Mouse (Mus musculus): ENCODE results near the gene Traf7. TPM values are rescaled to one million over a fixed set of nuclear protein-coding genes. Genes with fewer than 3 reads are reported as not detected.
A peak's percentile ranks its signal among the peaks of the same experiment; 100 is the strongest.

The Traf7 gene
- polyA plus RNA-seq, 1 experiment from 2014 or later, result 94.9 TPM

- Histone ChIP-seq H3K4me1 (peaks cover 62% of the 10 kb centered on the region), H3K9ac (replicated peaks) (peak overlapping the region; percentile 73), H3K4me2 (replicated peaks) (peak overlapping the region; percentile 80), H3K36me3 (peaks cover 11% of the 10 kb centered on the region), H3K9me3 (no peaks in the 10 kb centered on the region), H3K27me3 (no peaks in the 10 kb centered on the region), H3K4me3 (peak overlapping the region; percentile 88), H3K27ac (replicated peaks) (peak overlapping the region; percentile 83)
- WGBS, result 1% methylated on average over 8 of the region's 8 CpGs
- no peak for ATAC-seq (ENCODE audit: low FRiP score, low read depth)
Measured at GRCm38 (mm10) chr17:24528560-24528918, 801 bp upstream of the Traf7 start.

- Histone ChIP-seq H3K27ac (replicated peaks) (peak overlapping the region; percentile 74), H3K4me1 (peaks cover 51% of the 10 kb centered on the region), H3K36me3 (peaks cover 11% of the 10 kb centered on the region), H3K27me3 (no peaks in the 10 kb centered on the region), H3K9ac (replicated peaks) (peak overlapping the region; percentile 88), H3K4me2 (replicated peaks) (peak overlapping the region; percentile 72), H3K4me3 (peak overlapping the region; percentile 88), H3K9me3 (no peaks in the 10 kb centered on the region)
- WGBS, result under 1% methylated on average over 19 of the region's 19 CpGs
- ATAC-seq (ENCODE audit: low FRiP score, low read depth), result no peak
Measured at GRCm38 (mm10) chr17:24527315-24527714, 423 bp downstream of the Traf7 start.

GRCm38 (mm10) chr17:24524734-24525133, 3.0 kb downstream of the Traf7 start:
- Histone ChIP-seq H3K9ac (replicated peaks) (no peak overlapping the region; the same call in 1 of the 2 replicates), H3K27ac (replicated peaks) (no peak overlapping the region), H3K4me1 (peaks cover 29% of the 10 kb centered on the region), H3K9me3 (no peaks in the 10 kb centered on the region), H3K27me3 (no peaks in the 10 kb centered on the region), H3K4me3 (no peak overlapping the region), H3K4me2 (replicated peaks) (no peak overlapping the region), H3K36me3 (peaks cover 14% of the 10 kb centered on the region; the same call in 1 of the 2 replicates)
- 92% methylated on average over 2 of the region's 2 CpGs for WGBS
- ATAC-seq (ENCODE audit: low FRiP score, low read depth), result no peak

GRCm38 (mm10) chr17:24520450-24520849, 7.3 kb downstream of the Traf7 start:
- no peak overlapping the region for H3K27ac ChIP-seq (replicated peaks)
- WGBS, result 89% methylated on average over 4 of the region's 4 CpGs
- H3K9ac ChIP-seq (replicated peaks), result no peak overlapping the region
- H3K36me3 ChIP-seq, result peaks cover 47% of the 10 kb centered on the region
- no peak overlapping the region for H3K4me3 ChIP-seq
- 0 out of 2 replicates have a peak, but pooled peaks cover 3% of the 10 kb centered on the region for H3K4me1 ChIP-seq
- no peak overlapping the region for H3K4me2 ChIP-seq (replicated peaks)
- H3K9me3 ChIP-seq, result no peaks in the 10 kb centered on the region
- no peak for ATAC-seq (ENCODE audit: low FRiP score, low read depth)
- no peaks in the 10 kb centered on the region for H3K27me3 ChIP-seq

GRCm38 (mm10) chr17:24514270-24515257, 13.2 kb downstream of the Traf7 start:
- H3K27me3 ChIP-seq, result no peaks in the 10 kb centered on the region
- H3K27ac ChIP-seq (replicated peaks), result no peak overlapping the region
- H3K4me3 ChIP-seq, result no peak overlapping the region
- peaks cover 90% of the 10 kb centered on the region for H3K36me3 ChIP-seq
- 89% methylated on average over 24 of the region's 24 CpGs for WGBS
- H3K9me3 ChIP-seq, result no peaks in the 10 kb centered on the region
- no peak for ATAC-seq (ENCODE audit: low FRiP score, low read depth)
- H3K9ac ChIP-seq (replicated peaks), result no peak overlapping the region
- H3K4me1 ChIP-seq, result no peaks in the 10 kb centered on the region
- H3K4me2 ChIP-seq (replicated peaks), result no peak overlapping the region

- Histone ChIP-seq H3K4me3 (no peak overlapping the region), H3K4me1 (no peaks in the 10 kb centered on the region), H3K27ac (replicated peaks) (no peak overlapping the region), H3K27me3 (no peaks in the 10 kb centered on the region), H3K9ac (replicated peaks) (no peak overlapping the region), H3K4me2 (replicated peaks) (no peak overlapping the region), H3K36me3 (peaks cover 95% of the 10 kb centered on the region), H3K9me3 (no peaks in the 10 kb centered on the region)
- 0 out of 2 replicates have a peak, but pooled peaks have one; percentile 47 for ATAC-seq (ENCODE audit: low FRiP score, low read depth)
- WGBS, result 57% methylated on average over 5 of the region's 5 CpGs
Measured at GRCm38 (mm10) chr17:24513609-24514008, 14.1 kb downstream of the Traf7 start.

GRCm38 (mm10) chr17:24507806-24508460, 19.8 kb downstream of the Traf7 start:
- ATAC-seq (ENCODE audit: low FRiP score, low read depth), result no peak
- Histone ChIP-seq H3K4me3 (no peak overlapping the region), H3K27ac (replicated peaks) (no peak overlapping the region), H3K36me3 (peaks cover 95% of the 10 kb centered on the region), H3K27me3 (peaks cover 5% of the 10 kb centered on the region; the same call in 1 of the 2 replicates), H3K9me3 (no peaks in the 10 kb centered on the region), H3K4me1 (peaks cover 8% of the 10 kb centered on the region), H3K9ac (replicated peaks) (0 out of 2 replicates have a peak overlapping the region, but pooled peaks have one; percentile 15), H3K4me2 (replicated peaks) (no peak overlapping the region)
- 81% methylated on average over 12 of the region's 12 CpGs for WGBS

- H3K27ac ChIP-seq (replicated peaks), result no peak overlapping the region
- H3K9ac ChIP-seq (replicated peaks), result no peak overlapping the region
- H3K4me1 ChIP-seq, result peaks cover 8% of the 10 kb centered on the region
- peaks cover 96% of the 10 kb centered on the region for H3K36me3 ChIP-seq
- 52% methylated on average over 19 of the region's 19 CpGs for WGBS
- no peak overlapping the region for H3K4me2 ChIP-seq (replicated peaks)
- no peaks in the 10 kb centered on the region for H3K9me3 ChIP-seq
- 0 out of 2 replicates have a peak, but pooled peaks have one; percentile 61 for ATAC-seq (ENCODE audit: low FRiP score, low read depth)
- H3K4me3 ChIP-seq, result no peak overlapping the region
- peaks cover 5% of the 10 kb centered on the region; the same call in 1 of the 2 replicates for H3K27me3 ChIP-seq
Measured at GRCm38 (mm10) chr17:24507129-24507664, 20.5 kb downstream of the Traf7 start.

- H3K27me3 ChIP-seq, result peaks cover 5% of the 10 kb centered on the region; the same call in 1 of the 2 replicates
- H3K4me3 ChIP-seq, result no peak overlapping the region
- no peak overlapping the region; the same call in 1 of the 2 replicates for H3K9ac ChIP-seq (replicated peaks)
- peak overlapping the region; percentile 23; the same call in 1 of the 2 replicates for H3K4me2 ChIP-seq (replicated peaks)
- 0 out of 2 replicates have a peak, but pooled peaks have one; percentile 34 for ATAC-seq (ENCODE audit: low FRiP score, low read depth)
- WGBS, result 29% methylated on average over 31 of the region's 36 CpGs
- H3K4me1 ChIP-seq, result peaks cover 8% of the 10 kb centered on the region
- 0 out of 2 replicates have a peak overlapping the region, but pooled peaks have one; percentile 22 for H3K27ac ChIP-seq (replicated peaks)
- no peaks in the 10 kb centered on the region for H3K9me3 ChIP-seq
- peaks cover 96% of the 10 kb centered on the region for H3K36me3 ChIP-seq
Measured at GRCm38 (mm10) chr17:24506332-24507070, 21.2 kb downstream of the Traf7 start.

GRCm38 (mm10) chr17:24505286-24505955, 22.3 kb downstream of the Traf7 start:
- Histone ChIP-seq H3K4me2 (replicated peaks) (no peak overlapping the region), H3K27me3 (peaks cover 5% of the 10 kb centered on the region; the same call in 1 of the 2 replicates), H3K9me3 (no peaks in the 10 kb centered on the region), H3K4me3 (no peak overlapping the region), H3K36me3 (peaks cover 96% of the 10 kb centered on the region), H3K27ac (replicated peaks) (no peak overlapping the region), H3K4me1 (peaks cover 8% of the 10 kb centered on the region), H3K9ac (replicated peaks) (no peak overlapping the region)
- ATAC-seq (ENCODE audit: low FRiP score, low read depth), result no peak
- WGBS, result 89% methylated on average over 30 of the region's 30 CpGs

GRCm38 (mm10) chr17:24504085-24504484, 23.7 kb downstream of the Traf7 start:
- no peaks in the 10 kb centered on the region for H3K9me3 ChIP-seq
- H3K27me3 ChIP-seq, result peaks cover 5% of the 10 kb centered on the region; the same call in 1 of the 2 replicates
- H3K4me1 ChIP-seq, result peaks cover 8% of the 10 kb centered on the region
- H3K36me3 ChIP-seq, result peaks cover 94% of the 10 kb centered on the region
- no peak overlapping the region for H3K4me2 ChIP-seq (replicated peaks)
- WGBS, result 96% methylated on average over 10 of the region's 10 CpGs
- no peak overlapping the region for H3K4me3 ChIP-seq
- H3K9ac ChIP-seq (replicated peaks), result no peak overlapping the region
- no peak for ATAC-seq (ENCODE audit: low FRiP score, low read depth)
- no peak overlapping the region for H3K27ac ChIP-seq (replicated peaks)

Data from midbrain, embryonic 12.5 days (tissue).